Mouse (Mus musculus) urinary bladder, adult 2 months (tissue): ENCODE results near the gene Alpk3. TPM values are rescaled to one million over a fixed set of nuclear protein-coding genes. Genes with fewer than 3 reads are reported as not detected.
"Not testable (repeated sequence)": the region's sequence is repeated elsewhere in the genome, so short reads cannot be mapped to it uniquely, and the experiment has no call there.

ENCODE experiments used
- DNase-seq: peaks from one replicate; pipeline ENCODE4 v3.0.0; 2022; ENCODE audit warnings: low spot score
- polyA plus RNA-seq: library from polyadenylated mRNA; depleted of rRNA; stranded (reverse); fragments of >200 nt; gene quantifications from 2 replicates; pipeline ENCODE4 v1.2.3, GENCODE M21; 2012; rRNA removed

The Alpk3 gene
- polyA plus RNA-seq, 1 experiment = 0.03 TPM

DNA sequence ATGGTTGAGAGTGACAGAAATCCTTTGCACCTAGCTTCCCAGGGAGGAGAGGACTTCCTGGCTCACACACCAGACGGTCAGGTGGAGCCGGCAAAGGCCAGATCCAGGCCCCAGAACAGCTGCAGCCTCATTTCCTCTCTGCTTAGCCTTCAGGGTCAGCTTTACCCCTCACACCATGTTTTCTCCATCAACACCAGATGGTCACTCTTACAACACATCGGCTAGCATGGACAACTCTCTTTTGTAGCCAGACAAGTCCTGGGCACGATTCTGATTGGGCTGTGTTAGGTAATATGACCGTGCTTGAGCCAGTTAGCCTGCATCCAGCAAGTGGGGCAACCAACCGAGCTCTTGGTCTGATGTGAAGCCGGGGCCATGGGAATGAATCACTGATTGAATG lies 74.5 kb downstream of the Alpk3 start:
- DNase-seq = no peak

DNA sequence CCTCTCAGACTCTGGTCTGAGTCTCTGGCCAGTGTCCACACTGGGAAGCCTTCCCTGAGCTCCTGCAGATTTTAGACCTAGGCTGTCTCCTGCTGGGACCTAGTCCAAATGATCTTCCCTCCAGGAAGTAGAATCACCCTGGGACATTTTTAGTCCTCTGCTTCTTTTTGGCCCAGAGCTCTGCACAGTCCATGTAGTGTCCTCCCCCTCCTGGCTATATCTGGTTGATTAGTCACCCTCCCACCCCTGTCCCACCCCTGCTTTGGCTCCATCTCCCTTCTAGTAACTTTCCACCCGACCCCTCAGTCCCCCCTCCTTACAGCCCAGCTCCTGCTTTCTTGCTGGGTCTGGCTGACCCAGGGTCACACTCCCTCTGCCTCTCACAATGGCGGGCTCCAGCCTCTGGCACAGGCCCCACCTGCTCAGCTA lies 75.5 kb downstream of the Alpk3 start:
- no peak for DNase-seq

DNA sequence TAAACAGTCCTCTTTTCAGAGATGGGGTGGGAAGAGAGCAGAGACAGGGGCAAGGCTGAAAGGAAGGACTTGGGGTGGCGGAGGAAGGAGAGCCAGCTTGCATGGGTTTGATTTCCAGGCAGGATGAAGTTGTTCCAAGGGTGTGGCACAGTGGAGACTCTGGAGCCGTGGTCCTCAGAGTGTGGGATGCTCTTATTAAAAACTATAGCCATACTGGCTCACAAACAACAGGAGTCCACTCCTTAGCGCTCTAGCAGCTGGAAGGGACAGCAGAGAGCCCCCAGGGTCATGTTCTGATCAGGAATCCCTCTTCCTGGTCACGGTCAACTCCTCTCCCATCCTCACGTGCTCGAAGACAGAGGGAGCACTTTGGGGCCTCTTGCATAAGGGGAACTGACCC lies 76.0 kb downstream of the Alpk3 start:
- DNase-seq = no peak

DNA sequence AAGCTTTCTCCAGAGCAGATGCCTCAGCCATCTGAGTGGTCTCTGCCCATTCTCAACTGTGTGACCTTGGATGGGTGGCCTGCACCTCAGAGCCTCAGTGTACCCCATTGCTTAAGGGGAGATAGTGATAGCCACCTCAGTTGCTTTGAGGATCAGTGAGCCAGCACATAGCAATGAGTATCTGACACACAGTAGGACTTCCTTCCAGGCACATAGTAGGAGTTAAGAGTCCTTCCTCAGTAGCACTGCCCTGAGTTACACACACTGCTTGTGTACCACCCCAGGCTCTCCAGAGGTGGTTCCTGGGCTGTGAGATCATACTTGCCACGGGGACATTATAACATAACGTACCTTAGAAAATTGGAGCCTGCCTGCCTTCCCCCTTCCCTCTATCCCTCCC lies 76.5 kb downstream of the Alpk3 start:
- DNase-seq = no peak

DNA sequence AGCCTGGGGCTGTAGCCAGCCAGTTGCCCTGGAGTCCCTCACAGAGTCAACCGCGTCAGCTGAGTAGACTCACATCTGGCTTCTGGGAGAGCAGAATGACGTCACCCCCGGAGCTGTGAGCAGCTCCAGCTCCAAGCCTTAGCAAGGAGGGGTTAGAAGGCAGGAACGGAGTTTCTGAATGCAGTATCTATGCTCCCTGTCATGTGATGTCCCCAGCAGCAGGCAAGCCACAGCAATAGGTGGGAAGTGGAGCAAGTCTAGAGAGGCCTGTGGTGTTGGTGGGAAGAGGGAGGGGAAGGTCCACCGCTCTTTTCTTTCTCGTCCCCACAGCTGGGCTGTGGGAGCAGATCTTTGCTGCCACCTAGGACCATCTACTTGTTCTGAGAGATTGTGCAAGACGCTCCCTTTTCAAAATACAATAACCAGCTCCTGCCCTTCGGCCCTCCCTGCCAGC lies 77.2 kb downstream of the Alpk3 start:
- no peak for DNase-seq

DNA sequence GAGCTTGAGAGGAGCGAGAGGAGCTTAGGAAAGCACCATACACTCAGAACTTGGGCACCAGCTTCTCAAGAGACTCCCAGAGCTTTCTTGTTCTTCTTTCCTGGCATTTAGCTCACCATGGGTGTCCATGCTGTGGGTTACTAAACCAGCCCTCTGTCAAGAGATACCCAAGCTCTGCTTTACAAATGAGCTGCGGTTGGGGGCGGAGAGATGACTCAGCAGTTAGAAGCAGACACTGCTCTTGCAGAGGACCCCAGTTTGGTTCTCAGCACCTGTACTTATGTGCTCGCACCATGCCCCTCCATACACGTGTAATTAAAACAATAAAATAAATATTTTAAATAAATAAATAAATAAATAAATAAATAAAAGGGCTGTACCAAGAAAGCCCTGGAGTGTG lies 79.9 kb downstream of the Alpk3 start:
- no peak for DNase-seq

DNA sequence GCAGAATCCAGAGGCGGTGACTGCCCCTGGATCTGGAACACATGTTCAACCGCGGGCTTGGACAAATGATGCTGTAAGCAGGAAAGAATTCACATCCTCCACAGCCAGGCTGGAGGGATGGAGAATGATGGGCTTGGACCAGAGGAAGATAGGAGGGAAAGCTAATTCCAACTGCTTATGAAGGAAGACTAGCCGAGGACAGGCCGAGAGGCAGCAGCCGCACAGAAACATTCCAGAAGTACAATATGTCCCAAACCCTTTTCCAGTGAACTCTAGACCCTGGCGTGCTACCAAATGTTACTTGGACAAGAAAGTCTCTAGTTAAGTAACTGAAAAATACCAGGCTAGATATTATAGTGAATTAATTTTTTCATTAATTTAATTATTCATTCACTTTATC lies 81.7 kb downstream of the Alpk3 start:
- no peak for DNase-seq

DNA sequence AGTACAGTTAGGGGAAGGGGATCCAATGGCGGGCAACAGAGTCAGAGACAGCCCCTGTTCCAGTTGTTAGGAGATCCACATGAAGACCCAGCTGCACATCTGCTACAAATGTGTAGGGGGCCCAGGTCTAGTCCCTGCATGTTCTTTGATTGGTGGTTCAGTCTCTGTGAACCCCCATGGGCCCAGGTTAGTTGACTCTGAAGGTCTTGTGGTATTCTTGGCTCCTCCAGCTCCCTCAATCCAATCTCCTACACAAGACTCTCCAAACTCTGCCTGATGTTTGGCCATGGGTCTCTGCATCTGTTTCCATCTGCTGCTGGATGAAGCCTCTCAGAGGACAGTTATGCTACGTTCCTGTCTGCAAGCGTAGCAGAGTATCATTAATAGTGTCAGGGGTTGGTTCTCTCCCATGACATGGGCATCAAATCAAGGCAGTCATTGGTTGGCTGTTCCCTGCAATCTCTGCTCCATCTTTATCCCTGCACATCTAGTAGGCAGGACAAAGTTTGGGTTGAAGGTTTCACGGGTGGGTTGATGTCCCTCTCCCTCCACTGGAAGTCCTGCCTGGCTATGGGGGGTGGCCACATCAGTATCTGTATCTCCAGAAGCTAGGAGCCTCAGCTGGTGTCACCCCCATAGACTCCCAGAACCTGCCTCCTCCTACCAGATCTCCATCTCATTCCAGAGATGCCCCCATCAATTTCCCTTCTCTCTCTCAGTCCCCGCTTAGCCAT lies 82.4 kb downstream of the Alpk3 start:
- no peak for DNase-seq

DNA sequence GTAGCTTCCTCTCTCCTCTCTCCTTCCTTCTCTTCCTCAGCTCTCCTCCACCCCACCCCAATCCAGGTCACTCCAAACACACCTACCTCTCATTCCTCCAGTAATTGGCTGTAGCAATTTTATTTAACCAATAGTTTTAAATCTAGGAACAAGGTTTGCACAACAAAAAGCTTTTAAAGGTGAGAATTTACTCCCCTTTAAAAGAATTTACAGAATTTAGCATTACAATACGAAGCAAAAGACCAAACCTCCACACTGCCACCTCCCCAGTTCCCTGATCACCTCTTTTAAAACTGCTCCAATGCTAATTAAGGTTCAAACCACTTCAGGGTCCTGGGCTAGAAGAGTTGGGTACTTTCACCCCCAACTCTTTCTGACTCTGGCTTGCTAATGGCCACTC lies 84.1 kb downstream of the Alpk3 start:
- no peak for DNase-seq

DNA sequence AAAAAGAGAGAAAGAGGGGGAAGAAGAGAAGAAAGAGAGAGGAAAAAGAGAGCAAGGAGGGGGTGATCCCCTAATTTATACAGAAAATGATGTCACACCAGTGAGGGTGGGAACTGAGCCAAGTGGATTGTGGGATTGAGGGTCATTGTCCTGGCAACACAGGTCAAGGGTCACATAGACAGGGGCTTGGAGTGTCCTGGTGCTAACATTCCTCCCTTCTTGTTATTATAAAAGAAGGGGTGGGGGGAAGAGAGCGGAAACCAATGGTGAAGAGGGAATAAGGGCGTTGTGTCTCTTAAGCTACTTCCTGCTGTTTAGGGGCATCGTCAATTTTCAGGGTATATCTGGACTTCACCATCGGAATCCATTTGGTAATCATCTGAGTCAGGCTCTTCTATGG lies 85.7 kb downstream of the Alpk3 start:
- DNase-seq = not testable (repeated sequence)

DNA sequence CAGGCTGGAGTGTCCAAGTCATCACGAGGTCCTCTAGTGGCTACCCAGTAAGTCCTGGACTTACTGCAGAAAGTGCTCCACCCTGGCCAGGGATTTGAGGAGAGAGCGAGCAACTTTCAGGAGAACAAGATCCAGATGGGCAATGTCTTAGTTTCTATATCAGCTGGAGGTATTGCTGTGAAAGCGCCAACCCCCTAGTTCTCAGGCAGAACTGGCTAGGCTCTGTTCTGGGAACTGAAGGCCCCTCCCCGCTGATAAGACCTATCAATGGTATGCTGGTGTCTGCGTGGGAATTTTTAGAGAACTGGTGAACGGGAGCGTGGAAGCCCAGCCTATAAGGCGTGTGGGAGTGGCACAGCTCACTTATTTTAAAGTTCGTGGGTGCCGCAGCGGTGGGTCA lies 92.4 kb downstream of the Alpk3 start:
- no peak for DNase-seq

DNA sequence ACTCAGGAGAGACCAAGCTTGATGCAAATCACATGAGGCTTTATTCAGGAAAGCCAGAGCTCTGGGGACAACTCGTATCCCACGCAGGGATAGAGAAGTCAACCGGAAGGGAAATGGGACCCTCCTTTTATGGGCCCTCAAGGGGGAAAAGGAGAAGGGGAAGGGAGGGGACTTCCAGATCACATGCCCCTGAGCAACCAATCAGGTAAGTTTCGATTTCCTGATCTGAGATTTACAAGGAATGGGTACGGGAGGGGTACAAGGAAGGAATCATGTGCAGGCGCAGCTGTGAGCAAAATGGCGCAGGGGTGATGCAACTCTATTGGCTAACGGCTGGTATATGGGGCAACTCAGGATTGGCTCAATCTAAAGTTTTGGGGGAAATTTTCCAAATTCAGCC lies 93.8 kb downstream of the Alpk3 start:
- DNase-seq = no peak

DNA sequence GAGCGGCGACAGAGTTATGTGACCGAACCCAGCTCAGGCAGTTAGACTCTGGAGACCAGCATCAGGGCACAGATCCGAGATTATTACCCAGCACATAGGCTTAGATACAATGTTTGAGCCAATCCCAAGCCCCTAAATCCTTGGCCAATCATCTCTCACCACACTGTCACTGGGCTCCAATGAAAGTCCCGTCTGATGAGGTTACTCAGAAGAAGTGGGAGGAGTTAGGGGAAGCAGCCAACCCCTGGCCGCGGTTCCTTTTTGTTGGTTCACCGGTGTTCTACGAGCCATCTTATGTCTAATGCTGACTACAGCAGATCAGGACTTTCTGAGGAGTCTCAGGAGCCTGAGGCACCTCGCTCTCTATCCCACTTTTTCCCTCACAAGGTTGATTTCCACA lies 94.9 kb downstream of the Alpk3 start:
- DNase-seq = no peak

DNA sequence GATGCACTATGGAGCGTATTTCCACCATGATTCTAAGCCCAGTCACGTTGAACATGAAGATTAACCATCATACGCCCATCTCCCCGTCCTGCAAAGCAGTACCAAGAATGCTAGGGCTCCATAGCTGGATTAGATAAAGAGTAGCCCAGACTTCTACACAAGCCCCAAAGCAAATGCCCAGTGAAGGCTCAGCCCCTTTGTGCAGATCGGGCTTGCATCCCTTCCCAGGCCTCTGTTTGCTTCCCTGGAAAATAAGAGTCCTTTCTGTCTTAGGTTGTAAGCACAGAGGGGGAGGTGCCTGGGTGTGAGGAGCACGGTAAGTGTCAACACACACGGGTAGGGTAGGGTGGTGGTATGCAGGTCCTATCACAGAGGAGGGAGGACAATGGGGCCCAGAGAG lies 95.4 kb downstream of the Alpk3 start:
- no peak for DNase-seq

DNA sequence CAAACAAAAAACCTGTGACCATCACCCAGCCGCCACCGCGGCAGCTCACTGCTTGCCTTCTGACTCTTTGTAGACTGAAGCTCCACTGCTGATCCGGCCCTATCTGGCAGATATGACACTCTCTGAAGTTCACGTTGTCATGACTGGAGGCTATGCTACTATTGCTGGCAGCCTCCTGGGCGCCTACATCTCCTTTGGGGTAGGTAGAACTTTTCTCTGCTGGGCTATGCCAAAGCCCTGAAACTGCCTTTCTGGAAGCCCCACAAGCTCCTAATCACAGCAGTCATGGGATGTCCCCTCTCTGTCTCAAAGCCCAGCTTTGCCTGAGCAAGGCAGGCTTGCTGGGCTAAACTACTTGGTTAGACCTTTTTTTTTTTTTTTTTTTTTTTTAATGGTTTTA lies 95.9 kb downstream of the Alpk3 start:
- no peak for DNase-seq

DNA sequence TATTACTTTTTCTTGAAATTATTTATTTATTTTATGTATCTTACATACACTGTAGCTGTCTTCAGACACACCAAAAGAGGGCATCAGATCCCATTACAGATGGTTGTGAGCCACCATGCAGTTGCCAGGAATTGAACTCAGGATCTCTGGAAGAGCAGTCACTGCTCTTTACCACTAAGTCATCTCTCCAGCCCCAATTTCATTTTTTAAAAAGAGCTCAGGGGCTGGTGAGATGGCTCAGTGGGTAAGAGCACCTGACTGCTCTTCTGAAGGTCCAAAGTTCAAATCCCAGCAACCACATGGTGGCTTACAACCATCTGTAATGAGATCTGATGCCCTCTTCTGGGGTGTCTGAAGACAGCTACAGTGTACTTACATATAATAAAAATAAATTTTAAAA lies 96.8 kb downstream of the Alpk3 start:
- not testable (repeated sequence) for DNase-seq

DNA sequence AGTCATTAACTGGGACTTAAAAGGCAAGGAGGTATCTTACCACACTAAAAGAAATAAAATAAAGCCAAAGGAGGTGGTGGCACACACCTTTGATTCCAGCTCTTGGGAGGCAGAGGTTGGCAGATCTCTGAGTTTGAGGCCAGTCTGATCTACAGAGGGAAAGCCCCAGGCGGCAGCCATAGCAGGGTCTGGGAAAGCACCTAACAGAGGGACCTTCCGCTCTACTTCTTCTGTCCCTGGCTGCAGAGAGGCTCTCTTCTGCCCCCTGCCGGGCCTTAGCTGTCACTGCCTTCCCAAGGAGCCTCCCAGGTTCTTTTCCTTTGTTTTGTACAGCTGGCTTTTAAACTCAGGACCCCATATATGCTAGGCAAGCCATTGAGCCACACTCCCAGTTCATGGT lies 97.6 kb downstream of the Alpk3 start:
- DNase-seq = no peak

Other genes with a start within 250 kb of the Alpk3 start
- gene Iqgap1, start 231.6 kb upstream of the Alpk3 start, polyA plus RNA-seq = 51.7 and 64.7 TPM in 2 replicates
- 6.7 and 7.5 TPM in 2 replicates for gene Zscan2, start 196.7 kb upstream of the Alpk3 start, polyA plus RNA-seq
- 16.7 and 19.2 TPM in 2 replicates for gene Wdr73, start 156.3 kb upstream of the Alpk3 start, polyA plus RNA-seq
- 4.2 and 5.5 TPM in 2 replicates for gene Nmb, start 152.5 kb upstream of the Alpk3 start, polyA plus RNA-seq
- gene Sec11a, start 109.8 kb upstream of the Alpk3 start, polyA plus RNA-seq = 105 and 113 TPM in 2 replicates
- gene Zfp592, start 63.9 kb upstream of the Alpk3 start, polyA plus RNA-seq = 15.1 and 16.7 TPM in 2 replicates
- gene Slc28a1, start 57.2 kb downstream of the Alpk3 start, polyA plus RNA-seq = 0.01 and 0.03 TPM in 2 replicates
- gene Pde8a, start 156.0 kb downstream of the Alpk3 start, polyA plus RNA-seq = 14.1 and 16.4 TPM in 2 replicates